Mouse (Mus musculus): Measurements from ENCODE around the gene Rasa4. TPM values are rescaled to one million over a fixed set of nuclear protein-coding genes. Genes with fewer than 3 reads are reported as not detected.

Rasa4 gene
- polyA plus RNA-seq, 1 experiment from 2014 or later: 15.9 TPM

DNA sequence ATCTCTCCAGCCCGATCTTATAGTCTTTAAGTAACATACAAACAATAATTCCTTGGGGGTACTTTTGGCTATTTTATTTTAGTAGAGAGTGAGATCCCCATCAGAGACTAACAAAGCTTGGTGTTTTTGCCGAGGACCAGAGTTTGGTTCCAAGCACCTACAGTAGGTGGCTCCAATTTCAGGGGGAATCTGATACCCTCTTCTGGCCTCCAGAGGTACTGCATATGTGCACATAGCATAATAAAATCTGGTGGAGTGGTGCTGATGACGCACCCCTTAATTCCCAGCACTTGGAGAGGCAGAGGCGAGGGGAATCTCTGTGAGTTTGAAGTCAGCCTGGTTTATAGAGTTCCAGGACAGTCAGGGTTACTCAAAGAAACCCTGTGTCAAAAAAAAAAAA is 1.4 kb upstream of the Rasa4 start:
- Histone ChIP-seq H3K27me3 (ENCODE audit: insufficient read depth, low read length) (no peaks in the 10 kb centered on the region), H3K27ac (ENCODE audit: low read length) (no peak overlapping the region), H3K4me3 (ENCODE audit: low read length) (no peak overlapping the region), H3K9me3 (ENCODE audit: low read length) (no peaks in the 10 kb centered on the region), H3K9ac (replicated peaks; ENCODE audit: low read length) (no peak overlapping the region), H3K36me3 (ENCODE audit: insufficient read depth, low read length) (no peaks in the 10 kb centered on the region), H3K4me1 (ENCODE audit: insufficient read depth, low read length) (peaks cover 21% of the 10 kb centered on the region), H3K4me2 (replicated peaks; ENCODE audit: low read depth, low read length) (no peak overlapping the region)
- 84% methylated on average over 4 of the region's 4 CpGs for WGBS
- ATAC-seq (ENCODE audit: low FRiP score, low TSS enrichment): no peak

DNA sequence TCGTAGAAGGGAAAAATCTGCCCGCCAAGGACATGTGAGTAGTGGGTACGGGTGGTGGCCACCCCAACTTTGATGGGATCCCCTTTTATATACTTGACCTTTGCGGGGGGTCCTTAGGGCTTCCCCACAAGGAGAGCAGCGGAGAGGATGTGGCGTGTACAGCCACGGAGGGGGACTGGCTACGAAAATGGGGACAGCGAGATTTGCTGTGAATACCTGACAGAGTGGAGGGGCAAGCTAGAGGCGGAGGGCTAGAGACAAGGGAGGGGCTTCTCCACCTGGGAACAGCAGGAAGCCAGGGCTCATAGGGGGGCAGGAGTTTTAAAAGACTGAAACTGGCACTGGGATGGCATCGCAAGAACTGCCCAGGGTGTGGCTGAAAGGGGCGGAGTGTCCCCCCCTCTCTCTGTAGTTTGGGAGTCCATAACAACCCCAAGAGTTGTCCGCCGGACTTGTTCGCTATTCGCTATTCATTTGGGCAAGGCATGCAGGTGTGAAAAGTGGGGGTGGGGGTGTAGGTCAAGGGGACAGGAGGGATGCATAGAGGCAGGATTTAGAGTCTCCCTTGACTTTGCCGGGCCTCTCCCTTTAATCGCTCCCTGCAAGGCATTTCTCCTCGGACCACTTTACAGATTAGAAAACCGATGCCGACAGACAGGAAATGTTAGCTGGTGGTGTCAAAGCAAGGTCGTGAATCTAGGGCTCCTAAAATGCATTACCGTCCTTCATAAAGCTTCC is 597 bp downstream of the Rasa4 start:
- Histone ChIP-seq H3K4me3 (ENCODE audit: low read length) (peak overlapping the region; percentile 59), H3K9ac (replicated peaks; ENCODE audit: low read length) (peak overlapping the region; percentile 66), H3K36me3 (ENCODE audit: insufficient read depth, low read length) (no peaks in the 10 kb centered on the region), H3K4me1 (ENCODE audit: insufficient read depth, low read length) (peaks cover 28% of the 10 kb centered on the region), H3K9me3 (ENCODE audit: low read length) (no peaks in the 10 kb centered on the region), H3K27ac (ENCODE audit: low read length) (0 out of 2 replicates have a peak overlapping the region, but pooled peaks have one; percentile 38), H3K27me3 (ENCODE audit: insufficient read depth, low read length) (no peaks in the 10 kb centered on the region), H3K4me2 (replicated peaks; ENCODE audit: low read depth, low read length) (peak overlapping the region; percentile 98)
- under 1% methylated on average over 23 of the region's 23 CpGs for WGBS
- ATAC-seq (ENCODE audit: low FRiP score, low TSS enrichment): peak; percentile 24

- 8% methylated on average over 21 of the region's 21 CpGs for WGBS
- H3K4me2 ChIP-seq (replicated peaks; ENCODE audit: low read depth, low read length): peak overlapping the region; percentile 98
- H3K9me3 ChIP-seq (ENCODE audit: low read length): no peaks in the 10 kb centered on the region
- peak; percentile 42 for ATAC-seq (ENCODE audit: low FRiP score, low TSS enrichment)
- peak overlapping the region; percentile 66 for H3K9ac ChIP-seq (replicated peaks; ENCODE audit: low read length)
- H3K36me3 ChIP-seq (ENCODE audit: insufficient read depth, low read length): no peaks in the 10 kb centered on the region
- H3K4me1 ChIP-seq (ENCODE audit: insufficient read depth, low read length): peaks cover 28% of the 10 kb centered on the region
- 0 out of 2 replicates have a peak overlapping the region, but pooled peaks have one; percentile 38 for H3K27ac ChIP-seq (ENCODE audit: low read length)
- H3K27me3 ChIP-seq (ENCODE audit: insufficient read depth, low read length): no peaks in the 10 kb centered on the region
- H3K4me3 ChIP-seq (ENCODE audit: low read length): peak overlapping the region; percentile 59
Observed at GRCm38 (mm10) chr5:136084891-136085651, 1.4 kb downstream of the Rasa4 start.

GRCm38 (mm10) chr5:136086290-136086689 is 2.6 kb downstream of the Rasa4 start:
- ATAC-seq (ENCODE audit: low FRiP score, low TSS enrichment): no peak
- no peak overlapping the region for H3K9ac ChIP-seq (replicated peaks; ENCODE audit: low read length)
- WGBS: 88% methylated on average over 8 of the region's 8 CpGs
- no peak overlapping the region for H3K4me2 ChIP-seq (replicated peaks; ENCODE audit: low read depth, low read length)
- no peaks in the 10 kb centered on the region for H3K36me3 ChIP-seq (ENCODE audit: insufficient read depth, low read length)
- H3K4me1 ChIP-seq (ENCODE audit: insufficient read depth, low read length): peaks cover 28% of the 10 kb centered on the region
- no peak overlapping the region for H3K4me3 ChIP-seq (ENCODE audit: low read length)
- H3K27ac ChIP-seq (ENCODE audit: low read length): no peak overlapping the region
- no peaks in the 10 kb centered on the region for H3K9me3 ChIP-seq (ENCODE audit: low read length)
- H3K27me3 ChIP-seq (ENCODE audit: insufficient read depth, low read length): no peaks in the 10 kb centered on the region

DNA sequence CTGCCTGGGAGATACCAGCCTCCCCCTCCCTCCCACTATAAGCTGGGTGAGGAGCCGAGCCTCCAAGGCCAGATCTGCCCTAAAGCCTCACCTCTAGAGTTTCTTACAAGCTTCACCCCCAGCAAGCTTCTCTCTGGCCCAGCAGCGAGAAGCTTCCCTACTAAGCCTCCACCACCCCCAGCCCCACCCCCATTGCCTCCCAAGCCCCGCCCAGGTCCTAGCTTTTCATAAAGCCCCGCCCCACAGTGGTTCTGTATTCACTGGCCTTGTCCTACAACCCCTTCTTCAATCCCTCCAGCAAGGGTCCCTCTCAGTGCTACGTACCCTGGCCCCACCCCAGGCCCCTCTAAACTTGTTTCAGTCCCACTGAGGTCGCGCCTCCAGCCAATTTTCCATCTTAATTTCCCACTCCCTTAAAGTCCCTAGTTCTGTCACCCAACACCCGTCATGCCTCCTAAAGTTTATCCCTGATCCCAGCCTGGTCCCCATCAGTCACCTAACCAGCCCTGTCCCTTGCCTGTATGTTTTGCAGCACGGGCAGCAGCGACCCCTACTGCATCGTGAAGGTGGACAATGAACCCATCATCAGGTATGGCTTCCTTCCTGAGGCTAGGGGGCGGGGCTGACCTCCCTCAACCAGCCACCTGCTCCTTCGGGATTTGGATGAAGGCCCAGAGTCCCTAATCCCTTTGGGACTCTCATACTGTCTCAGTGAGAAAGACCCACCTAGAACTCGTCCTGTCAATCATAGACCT is 5.3 kb downstream of the Rasa4 start:
- H3K9me3 ChIP-seq (ENCODE audit: low read length): no peaks in the 10 kb centered on the region
- H3K4me1 ChIP-seq (ENCODE audit: insufficient read depth, low read length): peaks cover 23% of the 10 kb centered on the region
- no peaks in the 10 kb centered on the region for H3K36me3 ChIP-seq (ENCODE audit: insufficient read depth, low read length)
- no peak overlapping the region for H3K4me3 ChIP-seq (ENCODE audit: low read length)
- H3K27ac ChIP-seq (ENCODE audit: low read length): no peak overlapping the region
- no peak for ATAC-seq (ENCODE audit: low FRiP score, low TSS enrichment)
- no peak overlapping the region for H3K4me2 ChIP-seq (replicated peaks; ENCODE audit: low read depth, low read length)
- H3K9ac ChIP-seq (replicated peaks; ENCODE audit: low read length): no peak overlapping the region
- WGBS: 18% methylated on average over 14 of the region's 14 CpGs
- H3K27me3 ChIP-seq (ENCODE audit: insufficient read depth, low read length): no peaks in the 10 kb centered on the region

DNA sequence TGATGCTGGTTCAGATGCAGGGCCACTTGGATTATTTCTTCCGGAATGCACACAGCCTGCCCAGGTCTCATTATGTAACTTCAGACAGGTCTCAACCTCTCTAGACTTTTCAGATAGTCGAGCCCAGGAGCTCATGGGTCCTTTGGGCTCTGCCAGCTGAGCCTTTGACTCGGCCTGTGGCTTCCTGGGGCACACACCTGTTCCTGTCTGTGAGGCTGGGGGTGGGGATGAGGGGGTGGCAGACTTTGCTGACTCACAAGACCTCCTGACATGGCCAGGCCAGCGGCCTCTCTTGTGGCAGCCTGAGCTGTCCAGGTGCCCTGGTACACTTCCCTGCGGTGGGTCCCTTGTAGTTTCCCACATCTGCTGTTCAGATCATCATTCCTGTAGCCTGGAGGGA is 8.2 kb downstream of the Rasa4 start:
- Histone ChIP-seq H3K4me2 (replicated peaks; ENCODE audit: low read depth, low read length) (no peak overlapping the region), H3K4me3 (ENCODE audit: low read length) (no peak overlapping the region), H3K27me3 (ENCODE audit: insufficient read depth, low read length) (no peaks in the 10 kb centered on the region), H3K9ac (replicated peaks; ENCODE audit: low read length) (no peak overlapping the region), H3K9me3 (ENCODE audit: low read length) (no peaks in the 10 kb centered on the region), H3K4me1 (ENCODE audit: insufficient read depth, low read length) (peaks cover 7% of the 10 kb centered on the region; the same call in 1 of the 2 replicates), H3K36me3 (ENCODE audit: insufficient read depth, low read length) (no peaks in the 10 kb centered on the region), H3K27ac (ENCODE audit: low read length) (no peak overlapping the region)
- WGBS: 66% methylated on average over 5 of the region's 5 CpGs
- ATAC-seq (ENCODE audit: low FRiP score, low TSS enrichment): no peak

DNA sequence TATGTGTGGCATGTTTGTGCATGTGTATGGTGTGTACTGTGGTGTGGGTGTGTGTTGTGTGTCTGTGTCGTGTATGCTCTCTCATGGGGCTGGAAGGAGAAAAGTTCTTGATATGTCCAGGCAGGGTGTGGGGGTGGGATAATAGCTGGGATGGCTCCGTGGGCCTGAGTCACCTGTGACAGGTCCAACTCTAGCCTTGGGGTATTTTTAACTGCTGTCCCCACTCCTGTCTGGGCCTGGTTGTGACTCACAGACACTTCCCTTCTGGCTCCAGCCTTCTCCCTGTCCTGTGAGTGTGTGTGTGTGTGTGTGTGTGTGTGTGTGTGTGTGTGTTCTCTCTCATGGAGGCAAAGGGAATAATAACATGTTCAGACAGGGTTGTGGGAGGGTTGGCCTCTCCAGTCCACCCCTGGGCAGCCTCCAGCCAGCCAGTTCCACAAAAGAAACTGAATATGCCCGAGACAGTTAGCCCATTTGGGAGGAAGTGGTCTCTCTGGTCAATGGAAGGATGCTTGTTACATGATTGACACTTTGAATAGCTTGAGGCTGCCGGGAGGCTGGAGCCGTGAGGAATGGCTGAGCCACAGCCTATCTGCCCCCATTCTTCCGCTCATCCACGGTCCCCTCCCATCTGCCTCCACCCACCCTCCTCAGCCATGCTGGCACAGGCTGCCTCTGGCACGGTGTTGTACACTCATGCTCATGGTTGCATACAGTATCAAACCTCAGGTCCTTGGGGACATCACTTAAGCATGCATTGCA is 10.7 kb downstream of the Rasa4 start:
- WGBS: 43% methylated on average over 8 of the region's 8 CpGs
- no peak for ATAC-seq (ENCODE audit: low FRiP score, low TSS enrichment)
- Histone ChIP-seq H3K4me2 (replicated peaks; ENCODE audit: low read depth, low read length) (no peak overlapping the region), H3K27ac (ENCODE audit: low read length) (no peak overlapping the region), H3K36me3 (ENCODE audit: insufficient read depth, low read length) (no peaks in the 10 kb centered on the region), H3K9ac (replicated peaks; ENCODE audit: low read length) (no peak overlapping the region), H3K27me3 (ENCODE audit: insufficient read depth, low read length) (no peaks in the 10 kb centered on the region), H3K4me3 (ENCODE audit: low read length) (no peak overlapping the region), H3K9me3 (ENCODE audit: low read length) (no peaks in the 10 kb centered on the region), H3K4me1 (ENCODE audit: insufficient read depth, low read length) (no peaks in the 10 kb centered on the region)

DNA sequence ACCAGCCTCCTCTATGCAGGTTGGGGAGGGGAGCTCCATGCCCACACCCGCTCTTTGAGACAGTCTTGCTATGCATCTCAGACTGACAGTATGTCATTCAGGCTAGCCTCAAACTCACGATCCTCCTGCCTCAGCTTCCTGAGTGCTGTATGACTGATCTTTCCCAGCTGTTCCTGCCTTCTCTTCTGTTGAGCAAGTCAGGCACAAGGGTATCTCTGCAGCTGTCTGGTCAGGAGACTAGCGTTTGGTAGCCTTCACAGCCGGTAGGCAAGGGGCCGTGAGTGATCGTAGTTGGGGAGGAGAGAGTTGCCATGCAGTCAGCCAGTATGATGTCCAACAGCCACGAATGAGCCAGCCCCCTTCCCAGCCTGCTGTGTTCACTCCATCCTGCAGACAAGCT is 11.4 kb downstream of the Rasa4 start:
- Histone ChIP-seq H3K36me3 (ENCODE audit: insufficient read depth, low read length) (no peaks in the 10 kb centered on the region), H3K9me3 (ENCODE audit: low read length) (no peaks in the 10 kb centered on the region), H3K4me2 (replicated peaks; ENCODE audit: low read depth, low read length) (no peak overlapping the region), H3K27me3 (ENCODE audit: insufficient read depth, low read length) (no peaks in the 10 kb centered on the region), H3K4me1 (ENCODE audit: insufficient read depth, low read length) (no peaks in the 10 kb centered on the region), H3K4me3 (ENCODE audit: low read length) (no peak overlapping the region), H3K27ac (ENCODE audit: low read length) (no peak overlapping the region), H3K9ac (replicated peaks; ENCODE audit: low read length) (no peak overlapping the region)
- WGBS: 69% methylated on average over 7 of the region's 7 CpGs
- ATAC-seq (ENCODE audit: low FRiP score, low TSS enrichment): no peak

- ATAC-seq (ENCODE audit: low FRiP score, low TSS enrichment): no peak
- no peaks in the 10 kb centered on the region for H3K9me3 ChIP-seq (ENCODE audit: low read length)
Observed at GRCm38 (mm10) chr5:136098536-136098935, 14.8 kb downstream of the Rasa4 start.

More at GRCm38 (mm10) chr5:136098536-136098935, 14.8 kb downstream of the Rasa4 start:
- 72% methylated on average over 10 of the region's 10 CpGs for WGBS
- H3K4me2 ChIP-seq (replicated peaks; ENCODE audit: low read depth, low read length): no peak overlapping the region
- no peaks in the 10 kb centered on the region for H3K27me3 ChIP-seq (ENCODE audit: insufficient read depth, low read length)
- no peak overlapping the region for H3K9ac ChIP-seq (replicated peaks; ENCODE audit: low read length)
- H3K4me3 ChIP-seq (ENCODE audit: low read length): no peak overlapping the region
- 0 out of 2 replicates have a peak, but pooled peaks cover 4% of the 10 kb centered on the region for H3K4me1 ChIP-seq (ENCODE audit: insufficient read depth, low read length)
- no peak overlapping the region for H3K27ac ChIP-seq (ENCODE audit: low read length)
- H3K36me3 ChIP-seq (ENCODE audit: insufficient read depth, low read length): no peaks in the 10 kb centered on the region
